Mouse (Mus musculus) spleen, adult 2 months (tissue): Measurements from ENCODE around the gene Sfxn2.

ENCODE experiments used
- CTCF ChIP-seq: fragments of 200-500 bp; IDR thresholded peaks from 2 replicates; pipeline ENCODE4 v1.5.1; 2011; ENCODE audit warnings: mild to moderate bottlenecking, inconsistent platforms; ENCODE audit not compliant: insufficient read depth, insufficient read length, insufficient replicate concordance; ENCODE audit errors: extremely low read depth
- POLR2A ChIP-seq: fragments of 200-500 bp; IDR thresholded peaks from 2 replicates; pipeline ENCODE4 v1.6.1; 2011; ENCODE audit warnings: low read depth, low read length, inconsistent platforms

DNA sequence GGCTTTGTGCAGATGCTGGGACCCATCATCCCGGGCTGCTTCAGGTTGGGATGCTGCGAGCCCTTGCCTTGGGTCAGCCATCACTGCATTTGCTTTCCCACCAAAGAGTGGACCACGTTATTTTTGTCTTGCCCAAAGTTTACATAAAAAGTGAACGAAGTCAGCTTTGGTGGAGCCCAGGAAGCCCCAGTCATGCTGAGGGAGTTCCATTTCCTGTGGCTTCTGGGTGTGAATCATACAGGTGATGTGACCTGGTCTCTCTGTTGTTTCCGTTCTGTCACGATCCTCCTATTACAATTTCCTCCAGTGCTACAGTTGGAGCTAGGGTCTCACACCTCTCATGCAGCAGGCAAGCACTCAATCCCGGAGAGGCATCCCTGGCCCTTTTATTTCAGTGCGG lies 44.2 kb downstream of the Sfxn2 start:
- TF ChIP-seq CTCF, result no peak
- TF ChIP-seq POLR2A, result no peak
